9 mouse cellular contexts compared by ENCODE assay signal in the genomic region with DNA sequence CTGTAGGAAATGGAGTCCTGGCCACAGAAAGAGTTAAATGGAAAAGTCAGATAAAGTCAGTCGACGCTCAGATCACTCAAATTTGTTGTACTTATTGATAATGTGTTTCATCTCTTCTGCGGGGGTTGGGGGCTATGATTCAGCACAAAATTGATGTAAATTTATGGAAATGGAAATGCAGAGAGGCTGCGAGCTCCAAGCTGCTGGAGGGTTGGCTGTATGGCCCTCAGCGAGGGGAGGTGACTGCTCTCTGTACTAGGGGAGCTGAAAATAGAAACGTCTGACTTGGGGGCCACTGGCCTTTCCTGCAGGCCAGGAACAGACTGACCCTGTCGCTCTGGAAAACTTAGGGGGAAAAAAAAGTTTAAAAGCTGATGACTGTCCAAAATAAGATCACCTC. TPM values are rescaled to one million over a fixed set of nuclear protein-coding genes. Genes with fewer than 3 reads are reported as not detected.
DNase-seq lines count a peak whose midpoint lies in the region; ATAC-seq lines count a peak whose summit lies in the region.
"Had no signal": no experiment of that assay in that cellular context is flagged by ENCODE, and none has a peak within 500 bp of the region (broad histone marks: within the 10 kb centered on the region; RNA-seq: fewer than 3 reads in every experiment).

No protein-coding gene starts in this region.

- H3K4me3 ChIP-seq in embryonic facial prominence, embryonic 15.5 days (replicated peaks): peak overlapping the region; percentile 49
- peak overlapping the region; percentile 38 for H3K4me3 ChIP-seq in hindbrain, embryonic 14.5 days (replicated peaks; ENCODE audit: low read length)
- peak overlapping the region; percentile 42 for H3K4me3 ChIP-seq in midbrain, embryonic 12.5 days

- peak overlapping the region; percentile 56 for H3K27ac ChIP-seq in embryonic facial prominence, embryonic 15.5 days (replicated peaks)
- peak overlapping the region; percentile 72 for H3K27ac ChIP-seq in hindbrain, embryonic 14.5 days
- peak overlapping the region; percentile 65 for H3K27ac ChIP-seq in midbrain, embryonic 12.5 days (replicated peaks)
- H3K27ac ChIP-seq: macrophage had no signal

- H3K4me2 ChIP-seq in embryonic facial prominence, embryonic 15.5 days (replicated peaks): peak overlapping the region; percentile 62
- peak overlapping the region; percentile 85 for H3K4me2 ChIP-seq in hindbrain, embryonic 14.5 days (replicated peaks)
- peak overlapping the region; percentile 59 for H3K4me2 ChIP-seq in midbrain, embryonic 12.5 days (replicated peaks)

- 7% methylated on average over 7 of the region's 7 CpGs for whole genome bisulfite sequencing in embryonic facial prominence, embryonic 15.5 days
- WGBS in hindbrain, embryonic 14.5 days: 5% methylated on average over 7 of the region's 7 CpGs
- 5% methylated on average over 7 of the region's 7 CpGs for WGBS in midbrain, embryonic 12.5 days

- no peak for ATAC-seq in embryonic facial prominence, embryonic 15.5 days (ENCODE audit: insufficient number of reproducible peaks, low FRiP score, low TSS enrichment, low read depth)
- ATAC-seq in hindbrain, embryonic 14.5 days (ENCODE audit: low FRiP score): peak; percentile 22; the same call in 1 of the 2 replicates
- peak; percentile 50 for ATAC-seq in midbrain, embryonic 12.5 days (ENCODE audit: low FRiP score, low read depth)
- no peak for ATAC-seq in monocyte, adult 5-6 weeks (replicated peaks; ENCODE audit: insufficient number of reproducible peaks, low FRiP score, low TSS enrichment, poor library complexity, severe bottlenecking)

- 0 out of 2 replicates have a peak overlapping the region, but pooled peaks have one; percentile 23 for H3K9ac ChIP-seq in embryonic facial prominence, embryonic 15.5 days
- H3K9ac ChIP-seq in hindbrain, embryonic 14.5 days: peak overlapping the region; percentile 57
- peak overlapping the region; percentile 44; the same call in 1 of the 2 replicates for H3K9ac ChIP-seq in midbrain, embryonic 12.5 days (replicated peaks)

- no peaks in the 10 kb centered on the region for H3K27me3 ChIP-seq in embryonic facial prominence, embryonic 15.5 days
- H3K27me3 ChIP-seq in hindbrain, embryonic 14.5 days (ENCODE audit: control insufficient read depth, insufficient read depth, low read length): no peaks in the 10 kb centered on the region
- peaks cover 3% of the 10 kb centered on the region; the same call in 1 of the 2 replicates for H3K27me3 ChIP-seq in midbrain, embryonic 12.5 days

- peak; percentile 9 for DNase-seq in embryo, embryonic 10 days (ENCODE audit: low spot score)
- DNase-seq in embryo, embryonic 11 days: no peak
- no peak for DNase-seq in hindbrain, embryonic 14.5 days (ENCODE audit: low spot score)
- no peak for DNase-seq in retina, postnatal 1 day
- no peak for DNase-seq in ovary, adult 18-20 months (ENCODE audit: low spot score)

- no peaks in the 10 kb centered on the region for H3K9me3 ChIP-seq in embryonic facial prominence, embryonic 15.5 days (replicated peaks)
- 0 out of 2 replicates have a peak, but pooled peaks cover 5% of the 10 kb centered on the region for H3K9me3 ChIP-seq in hindbrain, embryonic 14.5 days (ENCODE audit: control insufficient read depth, low read length)
- H3K9me3 ChIP-seq in midbrain, embryonic 12.5 days: no peaks in the 10 kb centered on the region

- no peaks in the 10 kb centered on the region for H3K36me3 ChIP-seq in embryonic facial prominence, embryonic 15.5 days
- H3K36me3 ChIP-seq in hindbrain, embryonic 14.5 days (replicated peaks; ENCODE audit: control insufficient read depth, insufficient read depth): no peaks in the 10 kb centered on the region
- no peaks in the 10 kb centered on the region for H3K36me3 ChIP-seq in midbrain, embryonic 12.5 days

- peaks cover 12% of the 10 kb centered on the region for H3K4me1 ChIP-seq in embryonic facial prominence, embryonic 15.5 days
- peaks cover 13% of the 10 kb centered on the region; the same call in 1 of the 2 replicates for H3K4me1 ChIP-seq in hindbrain, embryonic 14.5 days (replicated peaks; ENCODE audit: control insufficient read depth, insufficient read depth, low read length)
- peaks cover 19% of the 10 kb centered on the region for H3K4me1 ChIP-seq in midbrain, embryonic 12.5 days

RNA-seq across cellular contexts. Expression of gene Ccdc149, which starts 5.5 kb away (rescaled TPM):
- polyA plus RNA-seq in embryonic facial prominence, embryonic 15.5 days (2015; fragmentation: Nextera tagmentation; extraction: Ambion mirVana): 4.1 TPM in 2 replicates
- 14.6 and 14.7 TPM in 2 replicates for polyA plus RNA-seq in hindbrain, embryonic 14.5 days (2014; fragmentation: Nextera tagmentation; extraction: Ambion mirVana)
- polyA plus RNA-seq in midbrain, embryonic 12.5 days (2016; fragmentation: Nextera tagmentation; extraction: Ambion mirVana): 5.1 and 6.3 TPM in 2 replicates
- total RNA-seq in monocyte, adult 5-6 weeks (2017): not detected in 3 replicates
- polyA plus RNA-seq: macrophage had no signal

Comparison
In these comparisons a context has a peak if more than half of its experiments do, and no peak if none do; other contexts are left out.
1. ATAC-seq: peak in hindbrain, embryonic 14.5 days (single experiment) and midbrain, embryonic 12.5 days (single experiment); none in embryonic facial prominence, embryonic 15.5 days (single experiment) and monocyte, adult 5-6 weeks (single experiment).
2. Peak in every context shown above with its lines, with median percentiles within 50 percentile points of each other: H3K27ac ChIP-seq, H3K4me2 ChIP-seq, H3K4me3 ChIP-seq and H3K9ac ChIP-seq.